Mouse (Mus musculus) liver, postnatal 0 days (tissue): ENCODE results near the gene Dnm3.
A peak's percentile ranks its signal among the peaks of the same experiment; 100 is the strongest.

ENCODE experiments used
- CTCF ChIP-seq: sonication (generic); IDR thresholded peaks from 2 replicates; pipeline ENCODE4 v1.5.1; 2016; ENCODE audit warnings: antibody characterized with exemption, low read depth
- EP300 ChIP-seq: IDR thresholded peaks from 2 replicates; pipeline ENCODE4 v1.6.1; 2016; ENCODE audit warnings: antibody characterized with exemption, low read depth, mild to moderate bottlenecking

- TF ChIP-seq EP300 (no peak), CTCF (peak; percentile 52)
These were observed 190.9 kb downstream of the Dnm3 start for GRCm38 (mm10) chr1:162286910-162287309.
